Mouse (Mus musculus): ENCODE data around the gene Mycn.
A peak's percentile ranks its signal among the peaks of the same experiment; 100 is the strongest.

Gene Mycn

GRCm38 (mm10) chr12:12941661-12942363, at the start of gene Mycn:
Mycn (minus strand) TSS chr12:12941914.
- no peak for DNase-seq

- no peak for DNase-seq
Observed at GRCm38 (mm10) chr12:12987376-12987775, 45.7 kb upstream of the Mycn start.

GRCm38 (mm10) chr12:12986612-12987206, 45.0 kb upstream of the Mycn start:
- no peak for DNase-seq

DNA sequence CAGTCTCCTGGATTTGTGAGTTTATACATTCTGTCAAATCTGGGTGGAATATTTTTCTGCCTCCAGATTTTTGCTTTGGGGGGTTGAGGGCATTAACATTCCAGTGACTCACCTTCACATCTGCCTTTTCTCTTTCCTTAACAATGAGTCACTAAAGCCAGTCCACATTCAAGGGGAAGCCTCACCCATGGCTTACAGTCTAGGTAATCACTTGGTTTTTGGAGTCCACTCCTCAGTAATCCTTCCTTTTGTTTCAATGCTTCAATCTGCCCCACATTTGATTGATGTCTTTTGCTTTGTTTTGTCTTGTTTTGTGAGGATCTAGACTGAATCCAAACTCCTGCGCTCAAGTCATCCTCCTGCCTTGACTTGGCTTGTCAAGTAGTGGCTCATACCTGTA, 41.3 kb upstream of the Mycn start:
- DNase-seq = no peak

DNA sequence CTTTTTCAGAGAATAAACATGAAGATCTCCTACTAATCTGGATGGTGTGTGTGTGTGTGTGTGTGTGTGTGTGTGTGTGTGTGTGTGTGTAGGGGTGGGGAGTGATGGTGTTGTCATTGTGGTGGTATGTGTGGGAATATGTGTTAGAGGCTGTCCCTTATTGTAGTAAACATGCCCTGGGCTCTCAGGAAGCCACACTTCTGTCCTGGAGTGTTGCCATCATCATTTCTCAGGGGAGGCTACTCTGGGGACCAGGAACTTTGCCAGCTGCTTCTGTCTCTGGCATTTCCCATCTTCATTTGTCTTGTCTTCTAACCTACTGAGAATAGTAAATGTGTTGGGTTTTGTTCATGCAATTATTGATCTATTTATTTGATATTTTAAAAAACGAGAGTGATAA, 33.7 kb upstream of the Mycn start:
- DNase-seq = no peak

GRCm38 (mm10) chr12:12972756-12973435, 31.2 kb upstream of the Mycn start:
- no peak for DNase-seq

GRCm38 (mm10) chr12:12967946-12968345, 26.2 kb upstream of the Mycn start:
- DNase-seq = no peak

DNA sequence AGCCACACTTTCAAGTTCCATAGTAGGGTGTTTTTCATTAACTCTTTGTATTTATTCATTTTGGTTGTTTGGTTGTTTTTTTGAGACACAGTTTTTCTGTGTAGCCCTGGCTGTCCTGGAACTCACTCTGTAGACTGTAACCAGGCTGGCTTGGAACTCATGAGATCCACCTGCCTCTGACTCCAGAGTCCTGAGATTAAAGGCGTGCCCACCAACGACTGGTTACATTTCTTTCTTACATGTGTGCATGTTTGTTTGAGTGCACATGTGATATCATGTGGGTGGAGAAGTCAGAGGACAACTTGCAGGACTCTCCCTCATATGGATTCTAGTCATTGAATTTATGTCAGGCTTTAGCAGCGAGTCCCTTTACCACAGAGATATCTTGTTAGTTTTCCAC, 23.1 kb upstream of the Mycn start:
- no peak for DNase-seq

DNA sequence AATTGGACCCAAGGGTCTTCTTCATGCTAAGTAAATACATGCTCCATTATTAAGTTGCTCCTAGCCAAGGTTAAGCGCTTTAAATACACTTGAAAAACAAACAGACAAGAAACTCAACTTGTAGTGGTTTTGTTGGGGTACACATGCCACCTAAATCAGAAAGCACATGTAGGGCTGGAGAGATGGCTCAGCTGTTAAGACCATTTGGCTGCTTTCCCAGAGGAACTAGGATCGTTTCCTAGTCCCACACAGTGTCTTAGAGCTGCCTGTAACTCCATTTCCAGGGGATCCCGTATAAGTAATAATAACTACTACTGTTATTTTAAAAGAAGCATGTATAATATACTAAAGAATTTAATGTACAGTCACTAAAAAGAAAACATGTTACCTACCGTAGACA, 5.9 kb upstream of the Mycn start:
- DNase-seq = no peak

GRCm38 (mm10) chr12:12943288-12943687, 1.6 kb upstream of the Mycn start:
- DNase-seq = no peak

GRCm38 (mm10) chr12:12942364-12943050, 793 bp upstream of the Mycn start:
- DNase-seq = peak; percentile 74

GRCm38 (mm10) chr12:12941129-12941504, 597 bp downstream of the Mycn start:
- DNase-seq = no peak

- no peak for DNase-seq
Observed at GRCm38 (mm10) chr12:12940466-12941128, 1.1 kb downstream of the Mycn start.

- DNase-seq = no peak
Observed at GRCm38 (mm10) chr12:12939581-12940465, 1.9 kb downstream of the Mycn start.

DNA sequence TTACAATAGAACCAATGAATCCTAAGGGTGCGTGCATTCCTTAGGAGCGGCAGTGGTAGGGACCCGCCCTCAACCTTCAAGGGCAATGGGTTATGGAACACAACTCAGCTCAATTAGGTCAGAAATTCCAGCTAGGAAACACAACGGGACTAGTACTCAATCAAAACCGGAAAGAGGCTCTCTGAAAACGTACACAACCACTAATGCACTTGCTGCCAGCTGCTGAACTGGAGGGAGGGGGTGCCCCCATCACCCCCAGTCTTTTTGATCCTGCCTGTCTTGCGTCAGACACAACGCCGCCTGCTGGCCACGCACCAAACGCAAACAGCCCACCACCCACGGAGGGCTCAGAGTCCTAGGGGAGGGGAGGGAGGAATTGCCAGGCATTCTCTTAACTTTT, 2.9 kb downstream of the Mycn start:
- peak; percentile 14 for DNase-seq

GRCm38 (mm10) chr12:12938361-12938760, 3.4 kb downstream of the Mycn start:
- no peak for DNase-seq

GRCm38 (mm10) chr12:12937746-12938145, 4.0 kb downstream of the Mycn start:
- DNase-seq = no peak

DNA sequence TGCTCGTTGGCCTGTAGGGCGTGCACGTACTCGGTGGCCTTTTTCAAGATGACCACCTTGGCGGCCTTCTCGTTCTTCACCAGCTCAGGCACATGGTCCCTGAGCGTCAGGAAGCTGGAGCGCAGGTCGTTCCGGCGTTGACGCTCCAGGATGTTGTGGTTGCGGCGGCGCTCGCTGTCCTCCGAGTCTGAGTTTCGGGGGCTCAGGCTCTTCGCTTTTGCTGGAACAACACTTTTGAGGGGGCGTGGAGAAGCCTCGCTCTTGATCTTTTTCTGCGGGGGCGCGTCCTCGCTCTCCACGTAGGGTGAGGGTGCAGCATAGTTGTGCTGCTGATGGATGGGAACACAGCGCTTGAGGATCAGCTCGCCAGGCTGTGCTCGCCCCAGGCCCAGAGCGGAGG, 4.6 kb downstream of the Mycn start:
- DNase-seq = no peak

DNA sequence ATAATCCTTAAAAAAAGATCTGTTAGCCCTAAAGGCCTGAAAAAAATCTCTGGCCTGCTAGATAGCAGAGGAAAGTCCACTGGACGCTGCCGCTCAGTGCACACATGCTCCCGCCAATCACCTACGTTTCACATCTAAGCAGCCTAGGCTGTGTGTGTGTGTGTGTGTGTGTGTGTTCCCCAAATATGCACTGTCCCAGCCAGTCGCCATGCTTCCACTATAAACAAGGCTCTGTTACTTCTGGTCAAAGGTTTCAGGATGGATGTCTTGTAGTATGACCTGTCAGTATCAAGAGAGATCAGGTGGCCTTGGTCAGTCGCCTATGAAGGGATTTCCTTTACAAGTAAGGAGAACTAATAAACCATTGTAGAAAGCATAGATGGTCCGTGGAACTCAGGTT, 9.5 kb downstream of the Mycn start:
- no peak for DNase-seq

DNA sequence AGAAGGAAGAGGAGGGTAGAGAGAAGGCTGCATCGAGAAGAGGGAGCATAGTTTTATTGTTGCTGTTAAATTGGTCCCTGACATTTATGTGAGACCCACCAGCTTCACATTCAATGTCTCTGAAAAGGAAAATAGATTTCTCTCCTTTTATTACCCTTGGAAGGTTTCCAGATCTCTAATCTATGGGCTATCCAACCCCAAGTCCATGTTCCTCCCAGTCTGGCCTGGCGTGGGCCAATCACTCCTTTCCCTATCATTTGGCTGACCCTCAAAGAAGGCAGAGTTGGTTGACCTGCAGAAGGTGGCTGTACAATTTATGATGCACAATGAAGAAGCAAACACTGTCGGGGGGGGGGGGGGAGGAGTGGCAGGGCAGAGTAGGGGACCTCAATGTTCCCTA, 13.5 kb downstream of the Mycn start:
- no peak for DNase-seq

- no peak for DNase-seq
Observed at GRCm38 (mm10) chr12:12926975-12927527, 14.7 kb downstream of the Mycn start.

DNA sequence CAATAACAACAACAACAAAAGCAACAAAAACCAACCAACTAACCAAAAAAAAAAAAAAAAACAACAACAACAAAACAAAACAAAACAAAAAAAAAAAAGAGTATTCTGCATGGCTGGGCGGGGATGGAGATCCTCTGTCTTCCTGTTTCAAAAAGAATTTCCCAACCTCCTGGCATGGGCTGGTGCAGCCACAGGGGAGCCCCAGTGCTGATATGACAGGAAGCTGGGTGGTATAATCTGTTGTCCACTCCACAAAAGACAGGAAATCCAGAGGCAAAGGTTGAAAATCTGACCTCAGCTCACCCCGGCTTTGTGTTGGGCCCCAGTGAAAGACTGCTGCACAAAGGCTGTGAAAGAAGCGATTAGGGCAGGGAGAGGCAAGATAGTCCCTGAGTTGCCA, 17.3 kb downstream of the Mycn start:
- no peak for DNase-seq

Measured in cerebellum, adult 11 months (tissue).